Mouse (Mus musculus): ENCODE measurements around the gene Ptprc.

The Ptprc gene

GRCm38 (mm10) chr1:138175494-138175893, at the start of gene Ptprc:
TSS of gene Ptprc (minus strand) at chr1:138175708.
- in situ Hi-C loops (cut with MboI, MseI) = no loop called here

DNA sequence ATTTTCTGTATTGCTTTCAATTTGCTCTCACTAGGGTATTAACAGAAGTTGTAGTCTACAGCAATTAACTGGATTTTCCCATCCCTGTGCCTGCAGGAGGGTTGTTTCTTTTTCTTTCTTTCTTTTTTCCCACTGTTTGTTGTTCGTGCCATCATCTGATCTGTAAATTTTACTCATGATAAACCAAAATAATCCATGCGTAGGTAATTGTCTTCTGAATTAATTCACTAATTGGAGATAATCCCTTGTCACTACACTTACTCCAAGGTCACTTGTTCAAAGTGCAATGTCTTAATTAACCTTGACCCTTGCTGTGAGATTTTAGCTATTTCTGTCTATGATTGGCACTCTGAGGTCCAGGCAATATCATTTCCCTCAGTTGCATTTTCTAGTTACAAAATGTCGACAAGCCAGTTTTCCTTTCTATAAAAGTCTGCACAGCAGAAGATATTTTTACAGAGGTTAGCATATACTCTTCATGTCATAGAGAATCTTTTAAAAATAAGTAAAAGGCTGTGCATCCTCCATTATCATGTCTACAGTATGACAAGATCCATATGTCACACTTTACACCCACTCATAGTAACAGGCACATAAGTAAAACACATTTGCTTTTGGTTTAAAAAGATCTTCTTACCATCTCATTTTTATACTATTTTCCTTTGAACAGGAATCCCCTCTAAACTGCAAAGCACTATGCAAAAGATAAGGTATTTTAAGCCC, 39.4 kb upstream of the Ptprc start:
- in situ Hi-C loops (cut with MboI, MseI) = no loop called here

- in situ Hi-C loops (cut with MboI, MseI) = no loop called here
Observed at GRCm38 (mm10) chr1:138210387-138211024, 35.0 kb upstream of the Ptprc start.

DNA sequence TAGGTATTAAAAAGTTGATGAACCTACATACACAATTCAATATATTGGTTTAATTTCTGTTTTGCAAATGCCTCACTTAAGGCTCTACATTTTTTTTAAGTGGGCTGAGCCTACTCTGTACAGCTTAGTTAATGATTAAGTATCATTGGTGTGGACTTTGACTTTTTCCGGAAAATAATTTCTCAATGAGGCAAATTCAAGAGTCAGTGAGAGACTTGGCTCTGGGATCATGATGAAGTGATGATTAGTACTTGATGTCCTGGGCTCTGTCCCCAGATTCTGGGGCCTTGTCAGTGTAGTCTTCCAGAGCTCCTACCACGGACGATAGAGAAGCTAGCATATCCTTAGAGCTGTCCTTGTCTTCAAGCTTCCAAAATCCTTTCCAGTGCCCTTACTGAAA, 34.2 kb upstream of the Ptprc start:
- in situ Hi-C loops (cut with MboI, MseI) = no loop called here

- in situ Hi-C loops (cut with MboI, MseI) = no loop called here
Observed at GRCm38 (mm10) chr1:138206041-138206440, 30.5 kb upstream of the Ptprc start.

DNA sequence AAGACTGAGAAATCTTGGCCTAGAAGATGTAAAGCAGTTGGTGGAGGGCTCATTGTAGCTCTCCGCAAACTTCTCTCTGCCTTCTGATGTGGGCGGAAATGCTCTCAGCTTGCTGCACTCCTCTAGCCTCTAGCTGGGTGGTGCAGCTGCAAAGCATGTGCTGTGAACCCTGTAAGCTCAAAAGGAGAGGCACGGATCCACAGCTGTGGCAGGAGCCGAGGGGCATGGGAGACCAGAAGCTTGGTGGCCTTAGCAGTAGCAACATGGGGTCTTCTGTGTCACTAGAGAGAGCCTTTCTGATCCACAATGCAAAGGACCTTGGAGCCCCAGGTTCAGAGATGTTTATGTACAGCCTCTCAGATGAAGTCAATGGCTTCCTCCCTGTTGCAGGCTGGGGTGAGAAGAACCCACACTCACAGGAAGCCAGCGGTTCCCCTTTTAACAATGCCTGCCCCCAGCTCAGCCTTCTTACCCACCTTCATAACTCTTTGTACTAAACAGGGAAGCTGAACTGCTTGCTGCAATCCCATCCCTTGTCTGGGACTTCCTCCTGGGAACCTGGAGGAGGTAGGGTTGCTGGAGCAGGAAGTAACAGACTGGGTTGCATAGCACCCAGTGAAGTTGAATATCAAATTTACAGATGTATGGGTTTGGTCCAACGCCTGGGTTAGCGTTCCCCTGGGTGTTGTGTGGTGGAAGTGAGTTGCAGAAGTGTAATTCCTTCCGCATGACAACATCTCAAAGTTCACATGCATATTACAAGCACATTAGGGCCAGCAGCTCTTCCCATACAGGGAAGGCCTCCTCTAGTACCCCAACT, 16.4 kb upstream of the Ptprc start:
- in situ Hi-C loops (cut with MboI, MseI) = loop anchor here (10.0 kb wide), 1 partner anchor 287 kb away; no protein-coding TSS in a partner anchor

GRCm38 (mm10) chr1:138188131-138188530, 12.6 kb upstream of the Ptprc start:
- in situ Hi-C loops (cut with MboI, MseI) = no loop called here

DNA sequence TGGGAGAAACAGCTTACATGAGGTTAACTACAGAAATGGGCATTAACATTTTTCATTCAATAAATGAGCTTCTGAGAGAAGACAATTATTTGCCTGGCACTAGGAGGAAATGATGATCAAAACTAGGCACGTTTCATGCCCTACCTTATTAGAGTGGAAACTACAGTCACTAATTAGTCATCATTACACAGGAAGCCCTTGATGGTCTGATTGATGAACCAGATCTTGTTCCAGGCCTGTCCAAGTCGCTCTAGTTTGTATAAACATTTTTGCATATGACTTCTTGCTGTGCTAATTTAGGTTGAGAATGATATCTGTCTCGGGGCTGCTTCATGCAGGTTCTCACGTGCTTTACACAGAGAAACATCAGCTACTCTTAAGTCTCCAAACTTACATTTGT, 10.4 kb upstream of the Ptprc start:
- in situ Hi-C loops (cut with MboI, MseI) = no loop called here

- in situ Hi-C loops (cut with MboI, MseI) = no loop called here
Observed at GRCm38 (mm10) chr1:138180081-138180480, 4.6 kb upstream of the Ptprc start.

DNA sequence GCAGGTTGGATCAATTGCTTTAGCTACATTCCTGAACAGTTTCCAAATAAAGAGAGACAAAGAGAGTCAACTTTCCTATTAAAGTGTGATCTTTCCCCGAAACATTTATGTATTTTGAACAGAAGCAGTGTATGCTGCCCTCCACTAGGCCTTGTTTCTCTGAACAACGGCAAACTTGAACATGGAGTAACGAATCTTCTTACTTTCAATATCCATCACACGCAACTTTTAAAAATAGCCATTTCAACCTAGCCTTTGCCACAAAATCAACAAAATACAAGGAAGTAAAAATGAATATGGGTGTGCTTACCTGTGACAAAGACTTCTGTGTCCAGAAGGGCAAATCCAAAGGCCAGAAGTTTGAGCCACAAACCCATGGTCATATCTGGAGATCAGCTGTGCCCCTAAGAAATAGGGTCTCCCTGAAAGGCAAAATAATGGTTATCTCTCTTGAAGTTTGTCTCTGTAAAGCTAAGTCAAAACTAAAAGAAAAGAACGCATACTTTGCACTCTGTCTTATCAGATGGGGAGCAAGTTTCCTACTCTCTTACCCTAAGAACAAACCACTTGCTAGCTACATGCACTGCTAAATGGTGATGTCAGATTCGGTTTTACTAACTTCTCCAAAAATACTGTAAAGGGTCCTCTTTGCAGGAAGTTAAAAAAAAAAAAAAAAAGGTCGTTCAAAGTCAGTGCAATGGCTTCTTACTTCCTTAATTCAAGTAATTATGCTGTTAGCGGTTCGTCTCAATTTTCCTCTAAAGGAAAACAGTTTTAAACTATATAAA, 609 bp downstream of the Ptprc start:
- in situ Hi-C loops (cut with MboI, MseI) = loop anchor here (5.0 kb wide), 1 partner anchor 38 kb away; no protein-coding TSS in a partner anchor

- in situ Hi-C loops (cut with MboI, MseI) = loop anchor here (5.0 kb wide), 1 partner anchor 37 kb away; no protein-coding TSS in a partner anchor
Observed at GRCm38 (mm10) chr1:138174143-138174542, 1.4 kb downstream of the Ptprc start.

DNA sequence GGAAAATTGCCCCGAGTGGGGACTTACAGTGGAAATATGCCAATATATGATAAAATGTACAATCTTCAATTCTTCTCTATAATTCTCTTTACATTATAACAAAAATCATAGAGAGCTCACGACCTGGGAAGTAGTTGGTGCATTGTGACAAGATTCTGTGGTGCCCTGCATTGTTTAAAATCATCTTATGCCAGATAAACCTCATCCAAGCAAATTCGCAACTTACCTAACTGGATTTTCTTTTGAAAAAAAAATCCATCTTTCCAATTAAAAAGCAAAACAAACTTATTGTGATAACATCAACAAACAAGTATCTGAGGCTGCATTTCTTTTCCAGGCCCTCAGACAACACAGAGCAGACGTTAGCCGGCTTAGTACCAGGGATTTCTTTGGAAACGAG, 1.8 kb downstream of the Ptprc start:
- in situ Hi-C loops (cut with MboI, MseI) = loop anchor here (5.0 kb wide), 1 partner anchor 36 kb away; no protein-coding TSS in a partner anchor

GRCm38 (mm10) chr1:138172547-138172946, 3.0 kb downstream of the Ptprc start:
- in situ Hi-C loops (cut with MboI, MseI) = loop anchor here (5.0 kb wide), 1 partner anchor 35 kb away; no protein-coding TSS in a partner anchor

DNA sequence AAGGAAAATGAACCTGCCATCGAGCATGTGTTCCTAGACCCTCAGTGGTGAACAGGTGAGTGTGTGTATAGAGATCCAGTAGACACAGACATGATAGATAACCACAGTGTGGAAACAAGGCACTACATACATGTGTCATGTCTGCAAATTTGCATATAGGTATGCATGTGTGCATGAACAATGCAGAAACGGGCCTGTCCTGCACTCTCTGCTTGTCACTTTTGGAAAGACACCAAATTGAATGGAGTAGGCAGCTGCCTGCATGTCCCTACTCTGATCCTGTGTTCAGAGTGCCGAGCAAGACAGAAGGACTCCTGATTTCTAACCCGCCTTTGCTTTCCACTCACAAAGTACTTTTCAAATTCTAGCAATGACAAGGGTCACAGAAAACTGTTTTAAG, 3.4 kb downstream of the Ptprc start:
- in situ Hi-C loops (cut with MboI, MseI) = loop anchor here (5.0 kb wide), 1 partner anchor 35 kb away; no protein-coding TSS in a partner anchor

DNA sequence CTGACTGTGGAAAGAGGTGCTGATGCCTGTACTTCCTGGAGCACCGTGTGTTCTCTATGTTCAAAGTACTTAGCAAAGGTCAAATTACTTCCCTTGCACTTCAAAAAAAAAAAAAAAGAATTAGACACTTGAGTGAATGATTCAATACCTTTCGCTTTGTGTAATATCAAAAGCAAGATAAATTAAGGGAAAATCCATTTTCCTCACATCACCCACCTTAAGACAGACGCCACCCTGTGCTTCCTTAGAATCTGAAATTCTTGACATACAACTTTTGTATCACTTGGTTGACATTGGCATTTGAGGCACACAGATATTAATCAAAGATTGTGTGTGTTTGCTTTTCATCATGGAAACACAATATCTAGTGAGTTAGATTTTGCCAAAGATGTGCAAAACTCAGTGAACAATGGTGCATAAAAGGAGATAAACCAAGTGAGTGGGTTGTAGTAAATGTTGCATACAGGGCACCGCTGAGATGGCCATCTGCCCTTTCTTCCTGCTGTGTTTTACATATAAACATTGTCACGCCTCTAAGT, 9.2 kb downstream of the Ptprc start:
- in situ Hi-C loops (cut with MboI, MseI) = loop anchor here (10.0 kb wide), 1 partner anchor 1258 kb away; the partner anchor contains the start of gene Zbtb41

DNA sequence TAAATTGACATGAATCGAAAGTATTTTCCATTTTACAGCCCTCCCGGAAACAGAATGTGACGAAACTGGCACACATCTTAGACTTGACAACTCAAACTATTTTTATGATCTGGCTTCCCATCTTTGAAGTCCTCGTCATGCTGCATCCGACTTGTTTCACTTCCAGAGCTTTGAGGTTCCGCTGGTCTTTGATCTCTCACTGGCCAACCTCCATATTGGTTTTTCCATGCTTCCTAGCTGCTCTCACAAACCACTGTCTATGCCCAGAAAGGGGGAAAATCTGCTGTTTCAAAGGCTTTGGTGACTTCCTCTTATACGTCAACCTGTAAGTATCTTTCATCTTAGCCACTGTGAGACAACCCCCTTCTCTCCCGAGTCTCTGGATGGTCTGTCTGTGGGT, 12.9 kb downstream of the Ptprc start:
- in situ Hi-C loops (cut with MboI, MseI) = loop anchor here (10.0 kb wide), 1 partner anchor 1262 kb away; the partner anchor contains the start of gene Zbtb41

GRCm38 (mm10) chr1:138158921-138159320, 16.6 kb downstream of the Ptprc start:
- in situ Hi-C loops (cut with MboI, MseI) = no loop called here

- in situ Hi-C loops (cut with MboI, MseI) = no loop called here
Observed at GRCm38 (mm10) chr1:138158236-138158635, 17.3 kb downstream of the Ptprc start.

DNA sequence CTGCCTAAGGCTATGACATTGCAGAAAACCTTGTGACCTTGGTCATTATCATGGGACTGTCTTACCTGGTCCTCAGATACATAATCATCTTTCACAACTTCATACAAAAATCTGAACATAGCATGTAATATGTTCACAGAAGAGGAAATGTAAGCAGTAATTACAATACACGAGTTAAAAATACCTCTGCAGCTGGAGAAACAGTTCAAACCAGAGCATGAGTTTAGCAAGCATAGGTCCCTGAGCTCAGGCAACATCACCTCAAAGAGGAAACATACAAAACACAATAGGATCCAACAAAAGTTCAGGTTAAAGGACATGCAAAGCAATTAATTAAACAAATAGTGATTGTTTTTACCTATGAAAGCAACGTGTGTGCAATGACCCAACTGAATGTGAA, 17.8 kb downstream of the Ptprc start:
- in situ Hi-C loops (cut with MboI, MseI) = no loop called here

DNA sequence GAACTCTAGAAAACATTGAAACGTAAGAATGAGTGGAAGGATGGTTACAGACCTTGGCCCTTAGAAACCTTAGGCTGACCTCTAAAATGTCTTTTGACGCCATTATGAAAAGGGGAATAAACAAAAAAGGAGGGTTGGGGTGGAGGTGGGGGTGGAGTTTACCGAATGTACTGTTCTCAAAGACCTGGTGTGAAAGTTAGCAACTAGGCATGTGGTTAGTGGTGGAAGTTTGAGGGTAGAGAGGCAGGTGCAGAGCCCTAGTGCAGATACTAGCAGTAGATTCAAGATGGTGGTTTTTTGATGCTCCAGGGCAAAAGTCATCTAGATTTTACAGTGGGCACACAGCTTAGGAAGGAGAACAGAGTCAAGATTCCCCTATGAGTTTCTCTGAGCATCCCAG, 18.5 kb downstream of the Ptprc start:
- in situ Hi-C loops (cut with MboI, MseI) = no loop called here

Measured in T-helper 1 cell (primary cell).